Mouse (Mus musculus) forelimb bud, embryonic 11.5 days (tissue): ENCODE results near the gene Atl1.

Source experiments
- DNase-seq: peaks from one replicate; pipeline ENCODE4 v3.0.0-alpha.2; 2012; ENCODE audit warnings: low read depth, low spot score

Gene Atl1

DNA sequence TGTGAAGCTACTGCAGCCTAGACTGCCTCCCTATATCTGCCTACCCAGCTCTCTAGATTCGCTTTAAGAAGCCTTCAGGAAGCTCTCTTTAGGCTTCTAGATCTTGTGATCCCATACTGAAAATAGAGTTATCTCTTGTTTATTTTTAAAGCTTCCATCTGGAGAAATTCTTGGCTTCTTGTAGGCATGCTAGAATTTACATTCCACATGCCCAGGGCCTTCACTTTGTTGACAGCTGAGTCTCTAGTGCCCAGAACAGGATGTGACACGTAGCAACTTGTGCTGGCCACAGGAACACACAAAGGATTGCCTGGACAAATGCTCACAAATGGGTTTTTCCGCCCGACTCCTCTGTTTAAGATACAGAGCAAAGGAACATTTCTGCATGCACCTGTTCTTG lies 123.5 kb downstream of the Atl1 start:
- DNase-seq = peak; percentile 8
